Mouse (Mus musculus) urinary bladder, adult 2 months (tissue): ENCODE measurements at regions not wholly inside any gene's neighbourhood (a gene's known extent, or its start where the extent isn't known, plus 50 kb on each side); places are given as distances from the start of the nearest gene placed in this dataset.

ENCODE experiments used
- DNase-seq: peaks from one replicate; pipeline ENCODE4 v3.0.0; 2022; ENCODE audit warnings: low spot score

- DNase-seq: no peak
These were observed 449.0 kb downstream of the Insc start for GRCm38 (mm10) chr7:115192482-115192881.

- no peak for DNase-seq
These were observed 449.7 kb downstream of the Insc start for GRCm38 (mm10) chr7:115192992-115193761.

- DNase-seq: no peak
These were observed 461.4 kb downstream of the Insc start for GRCm38 (mm10) chr7:115204916-115205315.

- no peak for DNase-seq
These were observed 463.1 kb downstream of the Insc start for GRCm38 (mm10) chr7:115206479-115207134.

GRCm38 (mm10) chr7:115208781-115209180, 465.3 kb downstream of the Insc start:
- no peak for DNase-seq

GRCm38 (mm10) chr7:115210012-115210411, 466.5 kb downstream of the Insc start:
- no peak for DNase-seq

- peak; percentile 37 for DNase-seq
These were observed 473.3 kb downstream of the Insc start for GRCm38 (mm10) chr7:115216838-115217237.

- DNase-seq: no peak
These were observed 473.8 kb downstream of the Insc start for GRCm38 (mm10) chr7:115217255-115217654.

GRCm38 (mm10) chr7:115217712-115218111, 474.2 kb downstream of the Insc start:
- DNase-seq: no peak

- no peak for DNase-seq
These were observed 475.2 kb downstream of the Insc start for GRCm38 (mm10) chr7:115218596-115219180.

- DNase-seq: no peak
These were observed 479.1 kb downstream of the Insc start for GRCm38 (mm10) chr7:115222642-115223041.

GRCm38 (mm10) chr7:115230525-115230924, 487.0 kb downstream of the Insc start:
- DNase-seq: no peak

- DNase-seq: no peak
These were observed 490.4 kb downstream of the Insc start for GRCm38 (mm10) chr7:115233850-115234436.

GRCm38 (mm10) chr7:115237131-115237530, 493.6 kb downstream of the Insc start:
- DNase-seq: no peak

- no peak for DNase-seq
These were observed 508.3 kb downstream of the Insc start for GRCm38 (mm10) chr7:115251591-115252369.

GRCm38 (mm10) chr7:115252370-115252750, 508.9 kb downstream of the Insc start:
- no peak for DNase-seq

GRCm38 (mm10) chr7:115258626-115259025, 515.1 kb downstream of the Insc start:
- no peak for DNase-seq

GRCm38 (mm10) chr7:115263082-115263481, 519.6 kb downstream of the Insc start:
- no peak for DNase-seq

- no peak for DNase-seq
These were observed 522.6 kb downstream of the Insc start for GRCm38 (mm10) chr7:115266141-115266540.

- no peak for DNase-seq
These were observed 527.3 kb downstream of the Insc start for GRCm38 (mm10) chr7:115270803-115271202.

GRCm38 (mm10) chr7:115274836-115275235, 531.3 kb downstream of the Insc start:
- no peak for DNase-seq
